Mouse (Mus musculus): Measurements from ENCODE around the gene Tlr3. TPM values are rescaled to one million over a fixed set of nuclear protein-coding genes. Genes with fewer than 3 reads are reported as not detected.

Tlr3 gene
- 7.9 and 9.6 TPM in 2 replicates for polyA plus RNA-seq (2012; rRNA removed)

DNA sequence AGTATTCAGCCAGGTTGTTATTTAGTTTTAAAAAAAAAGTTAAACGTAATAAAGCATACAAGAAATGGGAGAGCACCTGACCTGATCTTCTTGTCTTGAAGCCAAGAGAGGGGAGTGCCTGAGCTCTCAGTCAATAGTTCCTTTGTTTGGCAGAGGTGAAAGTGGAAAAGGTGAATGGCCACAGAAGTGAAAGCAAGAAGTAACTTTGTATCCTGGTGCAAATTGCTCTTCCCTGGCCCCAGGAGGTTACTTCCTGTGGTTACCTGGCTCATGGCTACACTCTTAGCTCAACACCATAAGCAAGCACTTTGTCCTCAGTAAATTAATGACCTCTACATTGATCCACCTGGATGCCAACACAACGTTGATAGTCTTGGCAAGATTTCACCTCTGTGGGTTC is at the start of gene Tlr3:
Gene Tlr3 (minus strand): TSS at position 199 of the 400 bp plus-strand sequence.
- Histone ChIP-seq H3K4me1 (ENCODE audit: control insufficient read depth, insufficient read depth, low read length) (no peaks in the 10 kb centered on the region), H3K27ac (ENCODE audit: insufficient read depth, low read length) (no peak within 1 kb of the TSS; the same call in 1 of the 2 replicates), H3K27me3 (ENCODE audit: control insufficient read depth, insufficient read depth, low read length) (no peaks in the 10 kb centered on the region), H3K4me3 (replicated peaks; ENCODE audit: insufficient read depth, low read depth, low read length) (peak within 1 kb of the TSS; percentile 50)
- DNase-seq: no peak
- WGBS: 52% methylated on average over 2 of the region's 2 CpGs
- no peak for TF ChIP-seq CTCF (IDR thresholded peaks at IDR 0.05; ENCODE audit: borderline replicate concordance, insufficient read depth, low read depth, low read length)
- no peak for TF ChIP-seq POLR2A (IDR thresholded peaks at IDR 0.05; ENCODE audit: borderline replicate concordance, insufficient read depth, low read length)

GRCm38 (mm10) chr8:45457874-45458273 is 47.0 kb upstream of the Tlr3 start:
- no peak for TF ChIP-seq POLR2A (IDR thresholded peaks at IDR 0.05; ENCODE audit: borderline replicate concordance, insufficient read depth, low read length)
- TF ChIP-seq CTCF (IDR thresholded peaks at IDR 0.05; ENCODE audit: borderline replicate concordance, insufficient read depth, low read depth, low read length): no peak
- Histone ChIP-seq H3K4me3 (replicated peaks; ENCODE audit: insufficient read depth, low read depth, low read length) (no peak overlapping the region), H3K27ac (ENCODE audit: insufficient read depth, low read length) (no peak overlapping the region), H3K27me3 (ENCODE audit: control insufficient read depth, insufficient read depth, low read length) (no peaks in the 10 kb centered on the region; the same call in 1 of the 2 replicates), H3K4me1 (ENCODE audit: control insufficient read depth, insufficient read depth, low read length) (no peaks in the 10 kb centered on the region)
- DNase-seq: no peak

- peak; percentile 44 to 67 for DNase-seq
- Histone ChIP-seq H3K4me3 (replicated peaks; ENCODE audit: insufficient read depth, low read depth, low read length) (no peak overlapping the region), H3K27me3 (ENCODE audit: control insufficient read depth, insufficient read depth, low read length) (no peaks in the 10 kb centered on the region; the same call in 1 of the 2 replicates), H3K4me1 (ENCODE audit: control insufficient read depth, insufficient read depth, low read length) (no peaks in the 10 kb centered on the region), H3K27ac (ENCODE audit: insufficient read depth, low read length) (no peak overlapping the region)
- WGBS: 44% methylated on average over 6 of the region's 6 CpGs
- TF ChIP-seq POLR2A (IDR thresholded peaks at IDR 0.05; ENCODE audit: borderline replicate concordance, insufficient read depth, low read length) (no peak), CTCF (IDR thresholded peaks at IDR 0.05; ENCODE audit: borderline replicate concordance, insufficient read depth, low read depth, low read length) (peak; percentile 68; the same call in 1 of the 2 replicates)
These were observed 43.5 kb upstream of the Tlr3 start for GRCm38 (mm10) chr8:45454426-45454825.

DNA sequence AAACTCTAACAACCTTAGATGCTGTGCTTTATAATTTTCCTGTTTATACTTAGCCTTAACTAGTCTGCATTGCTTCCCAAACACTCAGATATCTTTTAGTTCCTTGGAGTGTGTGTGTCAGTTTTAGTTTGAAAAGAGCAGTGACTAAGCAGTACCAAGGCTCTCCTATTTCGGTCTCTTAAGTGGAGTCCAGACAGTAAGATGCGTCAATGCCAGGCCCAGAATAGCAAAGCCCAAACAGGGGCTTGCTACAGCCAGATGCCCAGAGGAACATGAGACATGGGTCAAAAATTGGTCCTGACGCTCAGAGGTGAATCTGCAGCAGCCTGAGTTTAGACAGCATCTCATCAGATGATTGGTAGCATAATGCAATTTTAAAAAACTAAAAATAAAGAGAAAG is 41.2 kb upstream of the Tlr3 start:
- TF ChIP-seq POLR2A (IDR thresholded peaks at IDR 0.05; ENCODE audit: borderline replicate concordance, insufficient read depth, low read length): no peak
- no peak for DNase-seq
- H3K27ac ChIP-seq (ENCODE audit: insufficient read depth, low read length): no peak overlapping the region
- H3K27me3 ChIP-seq (ENCODE audit: control insufficient read depth, insufficient read depth, low read length): no peaks in the 10 kb centered on the region
- H3K4me1 ChIP-seq (ENCODE audit: control insufficient read depth, insufficient read depth, low read length): no peaks in the 10 kb centered on the region
- 83% methylated on average over 3 of the region's 3 CpGs for WGBS
- H3K4me3 ChIP-seq (replicated peaks; ENCODE audit: insufficient read depth, low read depth, low read length): no peak overlapping the region

DNA sequence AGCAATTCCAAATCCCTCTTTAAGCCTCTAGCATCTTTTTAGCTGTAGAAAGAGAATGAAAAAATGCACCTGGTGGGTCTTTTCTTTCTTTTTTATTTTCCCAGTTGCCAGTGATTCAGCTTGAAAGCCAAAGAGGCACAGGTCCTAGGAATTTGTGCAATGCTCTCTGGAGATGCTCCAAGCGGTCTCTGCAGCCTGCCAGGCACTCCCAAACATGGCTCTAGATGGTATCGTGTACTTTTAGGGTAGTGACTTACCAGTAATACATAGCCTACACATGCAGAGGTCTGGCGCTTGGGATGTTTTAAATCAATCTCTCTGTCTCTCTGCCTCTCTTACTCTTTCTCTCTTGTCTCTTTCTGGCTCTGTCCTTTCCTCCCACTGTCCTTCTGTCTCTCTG is 38.0 kb upstream of the Tlr3 start:
- no peak for DNase-seq
- 65% methylated on average over 3 of the region's 3 CpGs for WGBS

DNA sequence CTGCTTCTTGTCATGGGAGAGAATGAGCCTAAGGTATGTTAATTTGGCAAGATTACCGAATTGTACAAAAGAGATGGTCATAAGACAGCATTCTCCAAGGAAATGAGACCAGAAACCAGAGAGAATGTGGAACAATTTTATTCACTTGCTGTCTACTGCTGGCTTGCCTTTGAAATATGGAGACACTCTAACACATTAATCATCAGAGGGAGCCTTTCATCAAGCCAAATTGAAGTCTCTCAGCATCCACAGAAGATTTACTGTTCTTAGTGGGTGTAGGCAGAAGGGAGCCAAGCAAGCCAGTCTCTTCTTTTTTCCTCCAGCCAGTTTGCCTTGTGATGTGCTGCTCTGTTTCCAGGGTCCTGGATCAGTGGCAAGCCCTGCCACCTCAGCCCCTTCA is 37.4 kb upstream of the Tlr3 start:
- H3K4me3 ChIP-seq (replicated peaks; ENCODE audit: insufficient read depth, low read depth, low read length): no peak overlapping the region
- DNase-seq: no peak
- H3K27me3 ChIP-seq (ENCODE audit: control insufficient read depth, insufficient read depth, low read length): no peaks in the 10 kb centered on the region
- H3K4me1 ChIP-seq (ENCODE audit: control insufficient read depth, insufficient read depth, low read length): no peaks in the 10 kb centered on the region
- 60% methylated on average over 1 of the region's 1 CpGs for WGBS
- TF ChIP-seq CTCF (IDR thresholded peaks at IDR 0.05; ENCODE audit: borderline replicate concordance, insufficient read depth, low read depth, low read length) (no peak), POLR2A (IDR thresholded peaks at IDR 0.05; ENCODE audit: borderline replicate concordance, insufficient read depth, low read length) (no peak)
- H3K27ac ChIP-seq (ENCODE audit: insufficient read depth, low read length): no peak overlapping the region; the same call in 1 of the 2 replicates

More for the DNA sequence above, 38.0 kb upstream of the Tlr3 start:
- Histone ChIP-seq H3K4me1 (ENCODE audit: control insufficient read depth, insufficient read depth, low read length) (no peaks in the 10 kb centered on the region), H3K27me3 (ENCODE audit: control insufficient read depth, insufficient read depth, low read length) (no peaks in the 10 kb centered on the region), H3K4me3 (replicated peaks; ENCODE audit: insufficient read depth, low read depth, low read length) (no peak overlapping the region), H3K27ac (ENCODE audit: insufficient read depth, low read length) (no peak overlapping the region)
- TF ChIP-seq CTCF (IDR thresholded peaks at IDR 0.05; ENCODE audit: borderline replicate concordance, insufficient read depth, low read depth, low read length) (no peak), POLR2A (IDR thresholded peaks at IDR 0.05; ENCODE audit: borderline replicate concordance, insufficient read depth, low read length) (no peak)

GRCm38 (mm10) chr8:45438899-45439535 is 28.1 kb upstream of the Tlr3 start:
- Histone ChIP-seq H3K27me3 (ENCODE audit: control insufficient read depth, insufficient read depth, low read length) (no peaks in the 10 kb centered on the region), H3K27ac (ENCODE audit: insufficient read depth, low read length) (no peak overlapping the region), H3K4me3 (replicated peaks; ENCODE audit: insufficient read depth, low read depth, low read length) (no peak overlapping the region), H3K4me1 (ENCODE audit: control insufficient read depth, insufficient read depth, low read length) (peaks cover 3% of the 10 kb centered on the region; the same call in 1 of the 2 replicates)
- 3% methylated on average over 5 of the region's 5 CpGs for WGBS
- DNase-seq: peak in 1 of 2 experiments; percentile 20
- TF ChIP-seq CTCF (IDR thresholded peaks at IDR 0.05; ENCODE audit: borderline replicate concordance, insufficient read depth, low read depth, low read length): peak; percentile 55; the same call in 1 of the 2 replicates
- TF ChIP-seq POLR2A (IDR thresholded peaks at IDR 0.05; ENCODE audit: borderline replicate concordance, insufficient read depth, low read length): no peak

- no peak for DNase-seq
- H3K4me1 ChIP-seq (ENCODE audit: control insufficient read depth, insufficient read depth, low read length): no peaks in the 10 kb centered on the region
- H3K27ac ChIP-seq (ENCODE audit: insufficient read depth, low read length): no peak overlapping the region
- H3K4me3 ChIP-seq (replicated peaks; ENCODE audit: insufficient read depth, low read depth, low read length): no peak overlapping the region
- no peak for TF ChIP-seq CTCF (IDR thresholded peaks at IDR 0.05; ENCODE audit: borderline replicate concordance, insufficient read depth, low read depth, low read length)
- TF ChIP-seq POLR2A (IDR thresholded peaks at IDR 0.05; ENCODE audit: borderline replicate concordance, insufficient read depth, low read length): no peak
- WGBS: 91% methylated on average over 7 of the region's 7 CpGs
- no peaks in the 10 kb centered on the region for H3K27me3 ChIP-seq (ENCODE audit: control insufficient read depth, insufficient read depth, low read length)
These were observed 9.3 kb upstream of the Tlr3 start for GRCm38 (mm10) chr8:45420151-45420550.

Data from cerebellum, adult 2 months (tissue).